Mouse (Mus musculus): ENCODE results near the gene Tbkbp1. TPM values are rescaled to one million over a fixed set of nuclear protein-coding genes. Genes with fewer than 3 reads are reported as not detected.
A peak's percentile ranks its signal among the peaks of the same experiment; 100 is the strongest.

Tbkbp1 gene
- polyA plus RNA-seq, 1 experiment from 2014 or later = 11.7 TPM

DNA sequence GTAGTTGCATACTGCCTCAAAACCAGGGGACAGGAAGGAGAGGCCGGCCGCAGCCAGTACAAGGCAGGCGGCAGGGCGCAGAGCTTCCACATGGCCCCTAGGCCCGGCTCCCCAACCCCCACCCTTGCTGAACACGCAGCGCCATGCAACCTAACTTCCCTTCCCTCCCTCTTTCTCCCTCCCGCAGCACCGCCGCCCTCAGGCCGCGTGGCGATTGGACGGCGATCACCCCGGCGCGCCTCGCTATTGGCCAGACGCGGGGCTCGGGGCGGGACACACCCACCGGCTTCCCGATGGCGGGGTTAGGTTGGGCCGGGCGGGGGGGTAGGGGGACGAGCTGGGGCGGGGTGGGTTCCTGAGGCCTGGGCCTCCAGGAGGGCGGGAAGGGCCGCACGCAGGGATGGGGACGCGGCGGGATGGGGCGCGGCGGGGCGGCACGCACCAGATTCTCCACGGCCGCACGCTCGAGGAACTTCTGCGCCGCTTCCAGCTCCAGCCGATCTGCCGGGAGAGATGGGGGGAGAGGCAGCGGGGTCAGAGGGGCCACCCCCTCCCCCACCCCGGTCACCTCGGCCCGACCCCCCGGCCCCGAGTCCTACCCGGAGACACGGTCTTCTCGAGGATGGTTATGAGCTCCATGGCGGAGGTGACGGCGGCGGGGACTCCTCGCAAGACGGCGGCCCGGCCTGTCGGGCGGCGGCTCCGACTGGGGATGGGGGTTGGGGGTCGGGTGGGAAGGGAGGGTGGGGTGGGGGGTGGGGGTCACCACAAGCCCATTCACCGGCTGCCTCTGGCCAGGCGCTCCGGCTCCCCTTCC is 35.9 kb upstream of the Tbkbp1 start:
- Histone ChIP-seq H3K4me2 (peak overlapping the region; percentile 93), H3K9me3 (no peaks in the 10 kb centered on the region), H3K27ac (peak overlapping the region; percentile 97), H3K4me1 (peaks cover 42% of the 10 kb centered on the region), H3K27me3 (replicated peaks) (no peaks in the 10 kb centered on the region), H3K9ac (peak overlapping the region; percentile 84), H3K4me3 (peak overlapping the region; percentile 71), H3K36me3 (replicated peaks) (peaks cover 15% of the 10 kb centered on the region; the same call in 1 of the 2 replicates)
- ATAC-seq (replicated peaks) = peak; percentile 77
- under 1% methylated on average over 59 of the region's 74 CpGs for WGBS

DNA sequence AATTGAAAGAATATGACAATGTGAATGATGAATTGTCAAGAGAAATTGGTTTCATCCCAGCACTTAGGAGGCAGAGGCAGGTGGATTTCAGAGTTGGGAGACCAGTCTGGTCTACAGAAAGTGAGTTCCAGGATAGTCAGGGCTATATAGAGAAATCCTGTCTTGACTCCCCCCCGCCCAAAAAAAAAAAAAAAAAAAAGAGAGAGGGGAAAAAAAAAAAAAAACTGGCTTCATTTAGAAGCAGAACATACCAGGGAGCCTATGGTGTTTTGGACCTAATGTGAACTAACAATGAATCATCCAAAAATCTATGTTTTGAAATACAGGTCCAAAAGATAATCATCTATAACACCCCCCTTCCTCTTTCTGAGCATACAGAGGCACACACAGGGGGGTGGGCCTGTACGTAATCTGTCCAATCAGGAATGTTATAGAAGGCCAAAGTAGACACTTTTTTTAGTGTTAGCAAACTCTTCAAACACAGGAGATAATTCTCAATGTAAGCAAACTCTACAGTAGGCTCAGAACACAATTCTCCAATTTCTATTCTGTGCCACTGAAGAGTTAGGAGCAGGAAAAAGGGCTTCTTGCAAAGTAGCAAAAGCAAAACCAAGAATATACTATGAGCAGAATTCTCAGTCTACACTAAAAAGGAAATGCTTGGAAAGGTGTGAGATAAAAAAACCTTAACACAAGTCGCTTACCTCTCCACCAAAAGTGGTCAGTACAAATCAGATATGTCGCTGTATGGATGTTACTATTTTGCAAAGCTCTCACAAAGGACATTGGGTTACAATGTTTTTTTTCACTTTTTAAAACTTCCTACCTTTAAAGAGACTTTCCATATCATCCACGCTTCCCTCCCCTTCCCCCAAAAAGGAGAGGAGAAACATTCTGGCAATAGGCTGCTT is 34.7 kb upstream of the Tbkbp1 start:
- Histone ChIP-seq H3K36me3 (replicated peaks) (peaks cover 26% of the 10 kb centered on the region), H3K4me2 (peak overlapping the region; percentile 93), H3K9ac (no peak overlapping the region), H3K27ac (no peak overlapping the region), H3K4me3 (peak overlapping the region; percentile 71), H3K27me3 (replicated peaks) (no peaks in the 10 kb centered on the region), H3K9me3 (no peaks in the 10 kb centered on the region), H3K4me1 (peaks cover 42% of the 10 kb centered on the region)
- WGBS = 60% methylated on average over 5 of the region's 5 CpGs
- no peak for ATAC-seq (replicated peaks)

DNA sequence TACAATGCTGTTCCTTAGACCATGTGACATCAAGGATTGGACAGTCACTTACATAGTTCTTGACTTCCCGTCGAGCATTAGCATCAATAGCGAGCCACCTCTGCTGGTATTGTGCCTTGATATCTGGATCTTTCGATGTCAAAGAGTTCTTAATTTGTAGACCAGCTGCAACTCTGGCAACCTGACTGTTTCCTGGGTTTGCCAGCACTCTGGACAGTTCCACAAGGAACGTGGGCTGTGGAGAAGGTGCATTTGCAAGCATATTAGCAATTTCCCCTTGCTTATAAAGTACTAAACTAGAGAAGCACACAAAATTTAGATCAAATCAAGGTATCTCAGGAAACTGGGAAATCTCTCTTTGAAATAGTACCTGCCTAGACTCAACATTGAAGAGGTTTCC is 33.6 kb upstream of the Tbkbp1 start:
- WGBS = 76% methylated on average over 5 of the region's 5 CpGs
- H3K27me3 ChIP-seq (replicated peaks) = no peaks in the 10 kb centered on the region
- no peak overlapping the region for H3K27ac ChIP-seq
- no peak overlapping the region for H3K4me3 ChIP-seq
- no peak for ATAC-seq (replicated peaks)
- peaks cover 36% of the 10 kb centered on the region for H3K36me3 ChIP-seq (replicated peaks)
- H3K4me2 ChIP-seq = no peak overlapping the region
- H3K9me3 ChIP-seq = no peaks in the 10 kb centered on the region
- H3K9ac ChIP-seq = no peak overlapping the region
- peaks cover 42% of the 10 kb centered on the region for H3K4me1 ChIP-seq

DNA sequence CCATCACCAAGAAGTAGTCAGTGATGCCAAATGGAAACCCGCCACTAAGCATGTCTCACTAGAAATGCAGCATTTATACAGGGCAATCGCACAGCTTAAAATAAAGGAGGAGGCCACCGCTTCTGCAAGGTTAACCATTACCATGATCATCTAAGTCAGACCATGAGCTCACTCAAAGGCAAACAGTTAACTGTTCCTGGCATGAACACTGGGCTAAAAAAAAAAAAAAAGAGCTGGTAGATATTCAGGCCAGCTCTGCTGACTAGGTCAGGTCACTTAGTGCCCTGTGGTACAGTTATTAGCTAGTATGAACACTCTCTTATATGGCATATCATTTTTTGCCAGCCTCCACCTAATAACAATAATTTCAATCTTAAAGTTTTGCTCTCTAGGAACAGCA is 31.2 kb upstream of the Tbkbp1 start:
- H3K9ac ChIP-seq = no peak overlapping the region
- peaks cover 50% of the 10 kb centered on the region for H3K36me3 ChIP-seq (replicated peaks)
- H3K9me3 ChIP-seq = no peaks in the 10 kb centered on the region
- WGBS = 89% methylated on average over 3 of the region's 3 CpGs
- H3K27me3 ChIP-seq (replicated peaks) = no peaks in the 10 kb centered on the region
- H3K4me2 ChIP-seq = no peak overlapping the region
- no peak overlapping the region for H3K4me3 ChIP-seq
- peaks cover 30% of the 10 kb centered on the region for H3K4me1 ChIP-seq
- no peak for ATAC-seq (replicated peaks)
- H3K27ac ChIP-seq = no peak overlapping the region

DNA sequence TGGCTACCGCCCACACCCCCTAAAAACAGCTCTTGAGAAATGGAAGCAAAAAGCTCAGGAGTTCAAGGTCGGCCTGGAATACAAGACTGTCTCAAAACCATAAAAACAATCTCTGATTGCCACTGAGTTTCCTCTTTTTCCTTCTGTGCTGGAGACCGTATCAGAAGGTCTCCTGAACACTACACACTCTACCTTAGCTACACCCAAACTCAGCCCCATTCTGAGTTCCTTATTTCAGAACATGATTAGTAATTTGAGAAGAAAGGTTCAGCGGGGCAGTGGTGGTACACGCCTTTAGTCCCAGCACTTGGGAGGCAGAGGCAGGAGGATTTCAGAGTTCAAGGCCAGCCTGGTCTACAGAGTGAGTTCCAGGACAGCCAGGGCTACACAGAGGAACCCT is 29.8 kb upstream of the Tbkbp1 start:
- no peak for ATAC-seq (replicated peaks)
- Histone ChIP-seq H3K27me3 (replicated peaks) (no peaks in the 10 kb centered on the region), H3K4me1 (peaks cover 24% of the 10 kb centered on the region), H3K4me3 (no peak overlapping the region), H3K9me3 (no peaks in the 10 kb centered on the region), H3K36me3 (replicated peaks) (peaks cover 61% of the 10 kb centered on the region), H3K27ac (no peak overlapping the region), H3K9ac (no peak overlapping the region), H3K4me2 (no peak overlapping the region)
- WGBS = 89% methylated on average over 5 of the region's 5 CpGs

DNA sequence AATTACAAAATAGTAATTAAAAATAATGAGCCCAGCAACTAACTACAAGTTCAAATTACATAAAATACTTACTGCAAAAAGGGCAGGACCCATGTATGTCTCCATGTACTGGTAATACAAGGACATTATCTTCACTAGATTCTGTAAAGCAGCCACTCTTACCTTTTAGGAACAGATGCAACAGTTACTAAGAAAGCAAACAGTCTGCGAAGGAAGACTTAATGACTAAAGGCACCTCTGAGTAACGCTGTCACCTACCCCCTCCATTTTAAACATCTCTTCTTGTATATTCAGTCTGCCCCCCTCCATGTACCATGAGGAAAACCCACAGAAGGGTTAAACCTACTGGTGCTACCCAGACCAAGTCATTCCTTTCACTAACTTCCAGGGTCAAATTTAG is 26.9 kb upstream of the Tbkbp1 start:
- Histone ChIP-seq H3K9ac (no peak overlapping the region), H3K4me1 (0 out of 2 replicates have a peak, but pooled peaks cover 5% of the 10 kb centered on the region), H3K4me2 (no peak overlapping the region), H3K4me3 (no peak overlapping the region), H3K36me3 (replicated peaks) (peaks cover 82% of the 10 kb centered on the region), H3K27ac (no peak overlapping the region), H3K9me3 (no peaks in the 10 kb centered on the region), H3K27me3 (replicated peaks) (no peaks in the 10 kb centered on the region)
- ATAC-seq (replicated peaks) = no peak
- WGBS = 99% methylated on average over 2 of the region's 2 CpGs

DNA sequence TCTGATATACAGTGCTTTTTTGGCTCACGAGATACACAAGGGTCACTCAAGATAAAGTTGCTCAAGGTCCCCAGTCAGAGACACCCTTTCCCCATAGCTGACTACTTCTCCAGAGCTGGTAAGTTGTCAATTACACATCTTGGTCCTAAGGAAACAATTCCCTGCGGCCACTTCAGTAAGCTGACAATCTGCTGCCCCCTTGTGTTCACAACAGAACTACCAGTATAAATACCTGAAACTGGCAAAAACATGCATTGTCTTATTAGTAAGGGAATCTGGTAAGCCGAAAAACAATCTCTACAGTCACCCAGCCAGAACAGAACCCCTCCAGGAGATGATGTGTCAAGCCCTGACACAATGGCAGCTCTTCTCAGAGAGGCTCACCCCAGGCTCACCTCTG is 25.6 kb upstream of the Tbkbp1 start:
- WGBS = 46% methylated on average over 3 of the region's 3 CpGs
- no peak overlapping the region for H3K27ac ChIP-seq
- H3K4me1 ChIP-seq = no peaks in the 10 kb centered on the region
- H3K27me3 ChIP-seq (replicated peaks) = no peaks in the 10 kb centered on the region
- no peak overlapping the region for H3K9ac ChIP-seq
- peaks cover 81% of the 10 kb centered on the region for H3K36me3 ChIP-seq (replicated peaks)
- no peak for ATAC-seq (replicated peaks)
- H3K4me2 ChIP-seq = no peak overlapping the region
- no peaks in the 10 kb centered on the region for H3K9me3 ChIP-seq
- H3K4me3 ChIP-seq = no peak overlapping the region

DNA sequence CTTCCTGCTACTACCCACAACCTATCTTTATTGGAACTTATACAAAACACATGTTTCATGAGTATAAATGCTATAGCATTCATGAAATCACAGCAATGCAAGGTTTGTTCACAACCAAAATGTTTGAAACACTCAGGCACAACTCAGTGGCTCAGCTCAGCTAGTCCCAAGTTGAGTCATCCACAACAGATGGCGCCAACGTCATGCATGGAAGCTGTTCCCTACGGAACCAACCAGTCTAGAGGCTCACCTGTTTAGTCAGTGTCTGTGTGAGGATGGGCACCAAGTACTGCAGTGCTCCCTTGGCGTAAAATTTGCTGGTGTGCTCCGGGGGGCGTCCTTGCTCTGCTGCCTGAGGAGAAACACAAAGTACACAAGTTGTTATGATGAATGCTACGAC is 24.2 kb upstream of the Tbkbp1 start:
- no peak overlapping the region for H3K4me3 ChIP-seq
- no peak overlapping the region for H3K9ac ChIP-seq
- no peaks in the 10 kb centered on the region for H3K4me1 ChIP-seq
- H3K27ac ChIP-seq = no peak overlapping the region
- peaks cover 80% of the 10 kb centered on the region for H3K36me3 ChIP-seq (replicated peaks)
- H3K4me2 ChIP-seq = no peak overlapping the region
- 97% methylated on average over 7 of the region's 7 CpGs for WGBS
- H3K9me3 ChIP-seq = no peaks in the 10 kb centered on the region
- no peaks in the 10 kb centered on the region for H3K27me3 ChIP-seq (replicated peaks)
- ATAC-seq (replicated peaks) = no peak

DNA sequence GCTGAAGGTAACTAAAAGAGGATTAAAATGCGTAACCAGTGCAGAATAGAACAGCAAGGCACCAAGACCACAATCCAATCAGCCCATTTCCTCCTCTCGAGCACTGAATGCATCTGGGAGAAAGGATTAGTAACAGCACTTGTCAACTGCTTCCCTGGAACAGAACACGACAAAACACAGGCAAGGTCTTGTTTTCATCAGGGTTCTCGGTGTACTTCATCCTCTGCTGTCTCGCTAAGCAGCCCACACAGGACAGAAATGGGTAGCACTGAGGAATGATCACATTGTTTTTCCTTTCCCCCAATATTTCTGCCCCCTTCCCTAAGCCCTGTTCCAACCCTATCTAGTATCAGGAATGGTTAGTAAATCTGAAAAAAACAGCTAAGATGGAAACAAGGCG is 9.0 kb upstream of the Tbkbp1 start:
- WGBS = 35% methylated on average over 6 of the region's 6 CpGs
- Histone ChIP-seq H3K9ac (no peak overlapping the region), H3K36me3 (replicated peaks) (peaks cover 59% of the 10 kb centered on the region), H3K27ac (no peak overlapping the region; the same call in 1 of the 2 replicates), H3K4me3 (no peak overlapping the region), H3K4me1 (no peaks in the 10 kb centered on the region), H3K27me3 (replicated peaks) (no peaks in the 10 kb centered on the region), H3K9me3 (no peaks in the 10 kb centered on the region), H3K4me2 (no peak overlapping the region)
- no peak for ATAC-seq (replicated peaks)

DNA sequence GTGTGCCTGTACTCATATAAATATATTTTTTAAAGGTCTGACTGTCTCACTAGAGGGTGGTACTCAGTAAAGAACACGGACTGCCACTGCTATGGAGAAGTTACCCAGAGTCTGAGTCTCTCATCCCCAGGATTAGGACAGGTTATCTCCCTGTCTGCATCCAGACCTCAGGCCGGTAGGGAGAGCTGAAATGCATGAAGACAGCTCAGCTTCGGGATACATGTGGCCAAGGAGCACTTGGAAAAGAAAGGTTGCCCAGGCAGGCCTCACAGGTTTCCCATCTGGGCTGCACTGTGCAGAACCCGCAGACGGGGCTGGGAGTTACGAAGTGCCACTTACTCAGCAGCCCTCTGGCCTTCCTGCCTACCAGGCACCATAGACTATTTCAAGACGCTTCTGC is 5.7 kb upstream of the Tbkbp1 start:
- Histone ChIP-seq H3K27ac (no peak overlapping the region), H3K27me3 (replicated peaks) (no peaks in the 10 kb centered on the region), H3K9ac (no peak overlapping the region), H3K4me1 (peaks cover 11% of the 10 kb centered on the region), H3K9me3 (no peaks in the 10 kb centered on the region), H3K4me3 (no peak overlapping the region), H3K36me3 (replicated peaks) (peaks cover 29% of the 10 kb centered on the region), H3K4me2 (no peak overlapping the region)
- 75% methylated on average over 7 of the region's 7 CpGs for WGBS
- ATAC-seq (replicated peaks) = no peak

DNA sequence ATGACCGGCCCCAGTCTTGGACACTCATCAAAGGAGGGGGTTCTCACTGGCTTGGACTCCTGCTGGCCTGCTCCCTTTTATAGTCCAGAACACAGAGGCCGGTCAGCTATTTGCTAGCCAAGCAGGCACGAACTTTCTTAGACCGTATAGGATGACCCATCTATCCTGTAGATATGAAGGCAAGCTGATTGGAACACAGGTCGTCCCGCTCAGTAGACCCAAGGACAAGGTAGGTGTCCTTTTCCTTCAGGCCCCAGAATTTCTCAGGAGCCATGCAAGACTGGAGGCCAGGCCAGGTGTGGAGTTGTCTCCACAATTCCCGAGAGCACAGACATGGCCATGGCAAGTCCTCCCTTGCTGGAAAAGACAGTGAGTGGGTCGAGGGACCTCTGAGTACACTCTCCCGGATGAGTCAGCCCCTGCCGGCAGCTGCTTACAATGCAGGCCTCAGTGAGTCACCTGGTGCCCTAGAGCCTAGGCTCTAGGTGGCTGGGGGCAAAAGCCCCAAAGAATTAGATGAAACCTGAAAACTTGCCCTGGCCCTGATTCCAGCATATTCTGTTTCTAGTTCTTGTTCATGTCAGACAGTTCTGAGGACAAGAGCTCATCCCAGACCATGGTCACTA is 1.5 kb upstream of the Tbkbp1 start:
- H3K4me1 ChIP-seq = peaks cover 29% of the 10 kb centered on the region
- H3K27ac ChIP-seq = 0 out of 2 replicates have a peak overlapping the region, but pooled peaks have one; percentile 95
- H3K4me2 ChIP-seq = peak overlapping the region; percentile 78
- ATAC-seq (replicated peaks) = no peak
- no peaks in the 10 kb centered on the region for H3K27me3 ChIP-seq (replicated peaks)
- H3K36me3 ChIP-seq (replicated peaks) = 0 out of 2 replicates have a peak, but pooled peaks cover 3% of the 10 kb centered on the region
- no peaks in the 10 kb centered on the region for H3K9me3 ChIP-seq
- WGBS = 15% methylated on average over 10 of the region's 10 CpGs
- peak overlapping the region; percentile 78; the same call in 1 of the 2 replicates for H3K9ac ChIP-seq
- H3K4me3 ChIP-seq = peak overlapping the region; percentile 75; the same call in 1 of the 2 replicates

DNA sequence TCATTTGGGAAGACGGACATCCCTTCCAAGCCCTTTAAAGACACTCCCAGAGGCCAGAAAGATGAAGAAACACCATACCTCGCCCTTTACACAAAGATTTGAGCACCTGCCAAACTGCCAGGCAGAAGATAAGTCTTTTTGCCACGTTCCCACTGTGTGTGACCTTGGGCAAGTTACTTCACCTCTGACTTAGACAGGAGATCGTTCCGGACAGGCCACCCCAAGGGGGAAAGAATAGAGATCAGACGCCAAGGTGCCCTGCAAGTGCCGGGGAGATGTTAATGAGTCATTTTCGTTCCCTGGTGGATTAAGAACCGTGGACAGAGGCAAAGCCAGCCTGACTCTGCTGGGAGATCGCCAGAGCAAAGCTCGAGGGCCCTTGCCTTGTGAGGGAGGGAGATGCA is 730 bp upstream of the Tbkbp1 start:
- Histone ChIP-seq H3K27ac (peak overlapping the region; percentile 95), H3K9ac (peak overlapping the region; percentile 78), H3K4me2 (peak overlapping the region; percentile 78), H3K27me3 (replicated peaks) (no peaks in the 10 kb centered on the region), H3K4me1 (peaks cover 29% of the 10 kb centered on the region), H3K36me3 (replicated peaks) (no peaks in the 10 kb centered on the region; the same call in 1 of the 2 replicates), H3K4me3 (peak overlapping the region; percentile 75), H3K9me3 (no peaks in the 10 kb centered on the region)
- no peak for ATAC-seq (replicated peaks)
- under 1% methylated on average over 11 of the region's 11 CpGs for WGBS

Data from midbrain, embryonic 15.5 days (tissue).